Mouse (Mus musculus) embryonic fibroblast, embryonic 13.5 days (primary cell): ENCODE measurements around the gene Cyp1a2. TPM values are rescaled to one million over a fixed set of nuclear protein-coding genes. Genes with fewer than 3 reads are reported as not detected.

Experiments
- H3K27ac ChIP-seq: 2 replicates; pipeline ENCODE4 v1.5.1; 2012; ENCODE audit warnings: low read length, control low read depth, inconsistent platforms; ENCODE audit not compliant: insufficient read depth
- H3K4me1 ChIP-seq: 2 replicates; pipeline ENCODE4 v1.6.1; 2011; ENCODE audit warnings: low read length; ENCODE audit not compliant: control insufficient read depth, insufficient read depth
- H3K4me3 ChIP-seq: 2 replicates; pipeline ENCODE4 v1.5.1; 2011; ENCODE audit warnings: mild to moderate bottlenecking, control low read depth, low read length; ENCODE audit not compliant: insufficient read depth
- CTCF ChIP-seq: IDR thresholded peaks from 2 replicates; pipeline ENCODE4 v1.5.1; 2011; ENCODE audit warnings: mild to moderate bottlenecking, control low read depth, low read length, moderate library complexity, borderline replicate concordance; ENCODE audit not compliant: insufficient read depth
- POLR2A ChIP-seq: IDR thresholded peaks from 2 replicates; pipeline ENCODE4 v1.6.1; 2011; ENCODE audit warnings: low read depth, mild to moderate bottlenecking, control low read depth, low read length, moderate library complexity
- polyA plus RNA-seq: library from polyadenylated mRNA; stranded (reverse); fragments of >200 nt; gene quantifications from 2 replicates; pipeline ENCODE4 v1.2.4, GENCODE M21; 2011; ENCODE audit warnings: low read depth; ENCODE audit not compliant: missing spikeins, insufficient read length

Gene Cyp1a2
- polyA plus RNA-seq, 1 experiment: not detected

GRCm38 (mm10) chr9:57661552-57661951 is 22.0 kb downstream of the Cyp1a2 start:
- Histone ChIP-seq H3K4me3 (no peak overlapping the region), H3K4me1 (no peaks in the 10 kb centered on the region), H3K27ac (no peak overlapping the region)
- TF ChIP-seq CTCF (no peak), POLR2A (no peak)

- H3K4me1 ChIP-seq: no peaks in the 10 kb centered on the region
- no peak for TF ChIP-seq CTCF
- no peak for TF ChIP-seq POLR2A
- no peak overlapping the region for H3K4me3 ChIP-seq
- H3K27ac ChIP-seq: no peak overlapping the region
These were observed 23.0 kb downstream of the Cyp1a2 start for GRCm38 (mm10) chr9:57660501-57660900.

- Histone ChIP-seq H3K4me1 (no peaks in the 10 kb centered on the region), H3K27ac (no peak overlapping the region), H3K4me3 (no peak overlapping the region)
- peak; percentile 81; the same call in 1 of the 2 replicates for TF ChIP-seq CTCF
- no peak for TF ChIP-seq POLR2A
These were observed 23.7 kb downstream of the Cyp1a2 start for GRCm38 (mm10) chr9:57659774-57660173.

GRCm38 (mm10) chr9:57658970-57659369 is 24.5 kb downstream of the Cyp1a2 start:
- Histone ChIP-seq H3K27ac (no peak overlapping the region), H3K4me3 (no peak overlapping the region), H3K4me1 (no peaks in the 10 kb centered on the region)
- no peak for TF ChIP-seq CTCF
- TF ChIP-seq POLR2A: no peak

- H3K4me1 ChIP-seq: no peaks in the 10 kb centered on the region
- TF ChIP-seq CTCF (no peak), POLR2A (no peak)
These were observed 25.7 kb downstream of the Cyp1a2 start for GRCm38 (mm10) chr9:57657843-57658242.

GRCm38 (mm10) chr9:57656631-57657350 is 26.7 kb downstream of the Cyp1a2 start:
- Histone ChIP-seq H3K4me1 (no peaks in the 10 kb centered on the region), H3K27ac (no peak overlapping the region), H3K4me3 (no peak overlapping the region)
- TF ChIP-seq POLR2A: no peak

More at GRCm38 (mm10) chr9:57657843-57658242, 25.7 kb downstream of the Cyp1a2 start:
- Histone ChIP-seq H3K4me3 (no peak overlapping the region), H3K27ac (no peak overlapping the region)

- no peak overlapping the region for H3K4me3 ChIP-seq
- peak; percentile 55 for TF ChIP-seq POLR2A
- TF ChIP-seq CTCF: peak; percentile 72; the same call in 1 of the 2 replicates
- H3K4me1 ChIP-seq: peaks cover 2% of the 10 kb centered on the region; the same call in 1 of the 2 replicates
- no peak overlapping the region for H3K27ac ChIP-seq
These were observed 27.8 kb downstream of the Cyp1a2 start for GRCm38 (mm10) chr9:57655749-57656148.

- TF ChIP-seq CTCF (no peak), POLR2A (no peak)
- H3K27ac ChIP-seq: no peak overlapping the region
These were observed 28.5 kb downstream of the Cyp1a2 start for GRCm38 (mm10) chr9:57654966-57655365.

GRCm38 (mm10) chr9:57653283-57653682 is 30.2 kb downstream of the Cyp1a2 start, which contains the start of gene Csk:
Gene Csk, minus strand, starts transcription at chr9:57653631.
- TF ChIP-seq CTCF (no peak), POLR2A (no peak)
- Histone ChIP-seq H3K4me3 (no peak within 1 kb of the TSS), H3K27ac (no peak within 1 kb of the TSS), H3K4me1 (peaks cover 2% of the 10 kb centered on the region; the same call in 1 of the 2 replicates)

More at GRCm38 (mm10) chr9:57654966-57655365, 28.5 kb downstream of the Cyp1a2 start:
- Histone ChIP-seq H3K4me3 (no peak overlapping the region), H3K4me1 (peaks cover 2% of the 10 kb centered on the region; the same call in 1 of the 2 replicates)

- Histone ChIP-seq H3K4me1 (peaks cover 2% of the 10 kb centered on the region; the same call in 1 of the 2 replicates), H3K4me3 (no peak overlapping the region), H3K27ac (no peak overlapping the region)
- TF ChIP-seq CTCF (no peak), POLR2A (no peak)
These were observed 30.6 kb downstream of the Cyp1a2 start for GRCm38 (mm10) chr9:57652855-57653254.

- no peak overlapping the region for H3K27ac ChIP-seq
- no peak for TF ChIP-seq CTCF
- peaks cover 2% of the 10 kb centered on the region; the same call in 1 of the 2 replicates for H3K4me1 ChIP-seq
- no peak overlapping the region for H3K4me3 ChIP-seq
These were observed 31.2 kb downstream of the Cyp1a2 start for GRCm38 (mm10) chr9:57652351-57652750.
